Mouse (Mus musculus): ENCODE results near the gene Prpf39.

Gene Prpf39

GRCm38 (mm10) chr12:65036190-65036870, at the start of gene Prpf39:
Prpf39 (plus strand) TSS chr12:65036333.
- peak; percentile 99 for DNase-seq

DNA sequence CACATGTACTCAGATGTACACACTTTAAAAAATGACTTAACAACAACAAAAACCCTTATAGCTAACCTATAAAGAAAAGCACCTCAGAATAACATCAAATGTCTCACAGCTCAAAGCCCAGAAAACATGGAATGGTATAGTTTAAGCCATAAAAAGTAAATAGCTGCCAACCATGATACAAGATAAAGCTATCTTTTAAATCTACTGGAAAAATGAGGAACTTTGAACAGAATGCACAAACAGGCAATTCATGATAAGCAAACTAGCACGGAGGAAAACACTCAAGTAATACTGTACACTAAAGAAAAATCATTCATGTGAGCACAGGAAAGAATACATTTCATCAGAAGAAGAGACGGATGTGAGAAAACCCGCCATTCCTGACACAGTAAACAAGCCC, 28.4 kb upstream of the Prpf39 start:
- DNase-seq: no peak

- no peak for DNase-seq
Measured at GRCm38 (mm10) chr12:65022842-65023241, 13.3 kb upstream of the Prpf39 start.

GRCm38 (mm10) chr12:65035839-65036189, 319 bp upstream of the Prpf39 start:
- DNase-seq: no peak

- no peak for DNase-seq
Measured at GRCm38 (mm10) chr12:65036892-65037545, 886 bp downstream of the Prpf39 start.

- DNase-seq: no peak
Measured at GRCm38 (mm10) chr12:65037546-65037937, 1.4 kb downstream of the Prpf39 start.

DNA sequence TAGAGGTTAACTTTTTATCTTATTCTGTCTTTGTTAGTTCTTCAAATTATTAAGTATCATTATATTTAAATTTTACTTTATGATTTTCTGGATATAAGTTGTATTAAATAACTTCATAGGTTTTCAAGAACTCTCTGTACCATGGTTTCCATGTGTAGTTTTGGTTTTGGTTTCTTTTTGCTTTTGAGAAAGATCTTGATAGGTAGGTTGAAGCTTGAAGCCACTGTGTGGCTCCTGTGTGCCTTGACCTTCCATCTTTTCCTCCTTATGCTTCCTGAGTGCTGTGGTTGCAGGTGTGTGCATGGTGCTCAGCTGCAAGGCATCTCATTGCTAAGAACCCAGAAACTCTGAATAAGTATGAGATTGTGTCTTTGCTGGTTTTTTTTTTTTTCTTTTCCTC, 12.7 kb downstream of the Prpf39 start:
- DNase-seq: no peak

- DNase-seq: no peak
Measured at GRCm38 (mm10) chr12:65058203-65058602, 22.1 kb downstream of the Prpf39 start.

DNA sequence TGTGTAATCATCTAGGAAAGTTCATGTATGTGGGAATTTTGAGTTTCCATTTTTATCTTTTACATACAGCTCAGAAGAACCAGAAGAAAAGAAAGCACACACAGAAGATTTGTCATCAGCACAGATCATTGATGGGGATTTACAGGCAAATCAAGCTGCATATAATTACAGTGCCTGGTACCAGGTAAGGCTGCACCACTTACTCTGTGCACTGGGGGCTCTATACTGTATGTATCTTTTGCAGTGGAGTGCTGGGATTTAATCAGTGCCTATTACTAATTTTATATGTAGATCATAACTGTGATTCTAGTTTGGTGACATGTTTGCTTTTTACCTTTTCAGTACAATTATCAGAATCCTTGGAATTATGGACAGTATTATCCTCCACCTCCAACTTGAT, 24.9 kb downstream of the Prpf39 start:
- no peak for DNase-seq

DNA sequence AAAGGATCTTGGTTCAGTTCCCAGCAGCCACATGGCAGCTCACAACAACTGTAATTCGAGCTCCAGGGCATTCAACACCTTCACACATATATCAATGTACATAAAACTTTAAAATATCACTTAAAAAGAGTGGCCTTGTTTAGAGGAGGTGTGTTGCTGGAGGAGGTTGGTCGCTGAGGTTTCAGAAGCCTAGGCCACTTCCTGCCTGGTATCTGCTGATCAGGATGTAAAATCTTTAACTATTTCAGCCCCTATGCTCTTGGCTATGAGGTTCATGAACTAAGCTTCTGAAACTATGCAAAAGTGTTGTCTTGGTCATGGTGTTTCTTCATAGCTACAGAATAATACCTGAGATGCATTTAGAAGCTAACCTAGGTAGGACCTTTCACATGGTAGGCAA, 29.1 kb downstream of the Prpf39 start:
- DNase-seq: peak; percentile 41

- peak; percentile 68 for DNase-seq
Measured at GRCm38 (mm10) chr12:65066234-65066633, 30.1 kb downstream of the Prpf39 start.

DNA sequence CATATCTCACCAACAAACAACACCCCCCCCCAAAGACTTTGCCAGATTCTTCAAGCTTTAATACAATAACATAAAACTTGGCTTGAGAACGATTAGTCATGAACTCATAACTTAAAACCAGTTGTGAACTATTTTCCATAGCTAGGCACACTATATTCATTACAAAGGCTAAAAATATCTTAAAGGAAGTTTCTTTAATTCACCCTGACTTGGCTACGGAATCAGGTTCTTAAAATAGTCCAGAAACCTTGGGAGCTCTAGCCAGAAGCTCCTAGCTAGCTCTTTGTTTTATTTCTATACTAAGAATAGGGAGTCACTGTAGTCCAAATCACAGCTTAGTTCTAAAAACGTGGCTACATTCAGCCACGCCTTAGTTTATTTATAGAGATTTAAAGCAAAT, 32.3 kb downstream of the Prpf39 start:
- peak; percentile 71 for DNase-seq

DNA sequence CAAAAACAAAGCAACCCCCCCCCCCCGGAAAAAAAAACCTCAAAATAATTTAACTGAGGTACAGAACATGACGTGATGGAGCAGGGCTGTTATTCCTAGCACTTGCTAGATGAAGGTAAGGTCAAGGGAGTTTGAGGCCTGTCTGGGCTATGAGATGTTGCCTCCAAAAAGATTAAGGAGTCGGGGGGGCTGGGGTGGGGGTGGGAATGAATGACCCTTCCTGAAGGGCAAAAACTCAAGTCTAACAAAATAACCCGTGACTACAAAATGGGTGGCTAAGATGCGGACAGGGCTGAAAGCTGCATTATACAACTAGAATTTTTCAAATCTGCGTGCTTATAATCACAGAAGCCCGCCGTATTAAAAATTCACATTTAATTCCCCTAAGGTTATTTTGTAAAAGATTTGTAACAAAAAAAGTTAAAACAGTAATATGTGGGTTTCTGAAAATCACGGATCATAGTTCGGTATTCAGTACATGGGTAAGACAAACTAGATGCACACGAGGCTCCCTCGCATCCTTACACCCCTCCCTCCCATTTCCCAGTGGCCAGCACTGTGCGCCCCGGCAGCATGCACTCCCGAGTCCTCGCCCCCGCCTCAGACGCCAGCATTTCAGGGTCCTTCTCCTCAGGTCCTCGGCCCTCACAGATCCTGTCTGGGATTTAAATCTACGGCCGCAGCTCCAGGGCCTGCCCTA, 36.9 kb downstream of the Prpf39 start:
- no peak for DNase-seq

DNA sequence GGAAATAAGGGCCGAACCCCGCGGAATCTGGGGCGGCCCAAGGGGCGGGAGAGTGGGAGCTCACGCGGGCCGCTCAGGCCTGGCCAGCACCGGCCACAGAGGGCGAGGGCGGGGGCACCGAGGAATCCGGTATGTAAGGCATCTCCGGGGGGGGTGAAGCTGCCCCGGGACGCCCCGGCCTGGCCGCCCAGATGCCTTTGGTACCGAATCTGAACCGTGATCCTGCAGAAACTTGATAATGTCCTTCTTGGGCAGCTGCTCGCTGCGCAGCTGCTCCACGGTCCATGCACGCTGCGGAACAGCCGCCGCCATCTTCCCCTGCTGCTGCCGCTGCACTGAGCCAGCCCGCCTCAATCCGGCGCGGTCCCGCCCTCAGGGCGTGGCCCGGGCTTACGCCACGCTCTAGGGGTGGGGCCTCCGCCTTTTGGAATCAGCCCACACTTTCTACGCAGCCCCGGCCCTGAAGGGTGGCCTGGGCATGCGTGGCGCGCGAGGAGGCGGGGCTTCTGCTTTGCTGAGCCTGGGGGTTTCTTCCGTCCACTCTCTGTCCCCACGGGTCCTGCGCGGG, 37.6 kb downstream of the Prpf39 start, which contains the start of gene Fkbp3:
Gene Fkbp3 (minus strand): TSS at position 397 of the 568 bp plus-strand sequence.
- DNase-seq: peak; percentile 100

- peak; percentile 81 for DNase-seq
Measured at GRCm38 (mm10) chr12:65074651-65075050, 38.5 kb downstream of the Prpf39 start.

- peak; percentile 99 for DNase-seq
Measured at GRCm38 (mm10) chr12:65075085-65075732, 39.1 kb downstream of the Prpf39 start, which contains the start of gene Fancm. Fancm (plus strand) TSS chr12:65075603.

- no peak for DNase-seq
Measured at GRCm38 (mm10) chr12:65075733-65076310, 39.7 kb downstream of the Prpf39 start.

DNA sequence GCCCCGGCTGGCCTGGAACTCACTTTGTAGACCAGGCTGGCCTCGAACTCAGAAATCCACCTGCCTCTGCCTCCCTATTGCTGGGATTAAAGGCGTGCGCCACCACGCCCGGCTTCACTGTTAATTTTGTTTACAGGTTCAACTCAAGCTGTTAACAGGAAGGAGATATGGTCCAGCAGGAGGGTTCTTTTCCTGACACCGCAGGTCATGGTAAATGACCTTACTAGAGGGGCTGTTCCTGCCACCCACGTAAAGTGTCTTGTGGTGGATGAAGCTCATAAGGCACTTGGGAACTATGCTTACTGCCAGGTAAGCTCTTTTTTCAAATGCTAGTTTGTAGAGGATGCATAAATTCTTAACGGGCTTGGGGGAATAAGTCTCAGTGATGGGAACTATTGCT, 40.8 kb downstream of the Prpf39 start:
- DNase-seq: peak; percentile 76

DNA sequence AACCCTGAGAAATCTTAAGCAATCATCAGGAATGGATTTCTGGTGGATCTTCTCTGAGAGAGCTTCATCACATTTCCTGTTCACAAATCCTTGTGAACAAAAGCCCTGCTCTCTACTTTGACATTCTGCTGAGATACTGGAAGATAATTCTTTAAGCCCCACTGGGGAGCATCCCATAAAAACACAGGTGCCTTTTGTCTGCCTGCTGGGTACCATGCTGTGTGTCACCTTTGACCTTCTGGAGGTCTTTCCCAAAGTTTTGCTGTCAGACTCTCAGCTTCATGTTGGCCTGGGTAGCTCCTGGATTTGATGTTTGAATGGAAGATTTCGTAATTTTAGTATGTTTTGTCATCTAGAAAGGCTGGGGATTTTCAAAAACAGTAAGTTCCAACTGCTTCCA, 72.6 kb downstream of the Prpf39 start:
- DNase-seq: no peak

- no peak for DNase-seq
Measured at GRCm38 (mm10) chr12:65111503-65111902, 75.4 kb downstream of the Prpf39 start.

DNA sequence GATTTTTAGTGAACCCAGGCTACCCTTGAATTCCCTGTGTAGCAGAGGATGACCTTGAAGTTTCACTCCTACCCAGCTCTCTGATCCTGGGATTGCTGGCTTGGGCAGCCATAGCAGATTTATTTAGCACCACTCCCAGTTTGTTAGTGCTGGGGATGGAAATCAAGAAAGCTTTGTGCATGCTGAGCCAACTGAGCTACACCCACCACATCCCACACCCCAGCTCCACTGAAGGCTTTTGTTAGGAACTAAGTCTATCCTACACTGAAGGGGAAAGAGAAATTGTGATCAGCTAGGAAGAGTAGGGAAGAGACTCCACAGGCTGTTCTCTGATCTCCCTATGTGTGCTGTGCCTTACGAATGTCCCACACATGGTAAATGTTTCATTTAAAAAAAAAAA, 76.7 kb downstream of the Prpf39 start:
- DNase-seq: no peak
